Mouse (Mus musculus): ENCODE measurements around the gene Mest. TPM values are rescaled to one million over a fixed set of nuclear protein-coding genes. Genes with fewer than 3 reads are reported as not detected.
A peak's percentile ranks its signal among the peaks of the same experiment; 100 is the strongest.

The Mest gene
- total RNA-seq (2021): 10 to 100 TPM; 12.0 to 15.5 TPM

DNA sequence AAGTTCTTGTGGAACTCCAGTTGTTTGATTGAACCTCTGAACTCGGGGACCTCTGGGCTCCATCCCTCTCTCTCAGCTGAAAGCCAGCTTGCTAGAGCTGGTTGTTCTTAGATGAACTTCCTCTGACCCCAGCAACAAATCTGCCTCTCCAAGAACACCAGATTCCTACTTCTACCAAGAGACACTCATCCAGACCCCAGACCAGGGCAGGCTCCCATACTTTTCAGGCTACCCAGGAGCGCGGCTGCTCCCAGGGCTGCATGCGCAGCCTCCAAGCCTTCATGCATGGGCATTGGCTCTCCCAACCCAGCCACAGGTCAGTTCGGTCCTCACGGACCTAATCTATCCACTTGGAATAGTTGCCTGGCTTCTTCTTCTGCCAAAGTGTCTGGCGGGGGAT is at the start of gene Mest:
Mest (plus strand) TSS at position 217 of the 400 bp plus-strand sequence.
- no peak for DNase-seq
- intact Hi-C loops (cut with DNase I): loop anchor here (5.0 kb wide), 1 partner anchor 176 kb away; no protein-coding TSS in a partner anchor

DNA sequence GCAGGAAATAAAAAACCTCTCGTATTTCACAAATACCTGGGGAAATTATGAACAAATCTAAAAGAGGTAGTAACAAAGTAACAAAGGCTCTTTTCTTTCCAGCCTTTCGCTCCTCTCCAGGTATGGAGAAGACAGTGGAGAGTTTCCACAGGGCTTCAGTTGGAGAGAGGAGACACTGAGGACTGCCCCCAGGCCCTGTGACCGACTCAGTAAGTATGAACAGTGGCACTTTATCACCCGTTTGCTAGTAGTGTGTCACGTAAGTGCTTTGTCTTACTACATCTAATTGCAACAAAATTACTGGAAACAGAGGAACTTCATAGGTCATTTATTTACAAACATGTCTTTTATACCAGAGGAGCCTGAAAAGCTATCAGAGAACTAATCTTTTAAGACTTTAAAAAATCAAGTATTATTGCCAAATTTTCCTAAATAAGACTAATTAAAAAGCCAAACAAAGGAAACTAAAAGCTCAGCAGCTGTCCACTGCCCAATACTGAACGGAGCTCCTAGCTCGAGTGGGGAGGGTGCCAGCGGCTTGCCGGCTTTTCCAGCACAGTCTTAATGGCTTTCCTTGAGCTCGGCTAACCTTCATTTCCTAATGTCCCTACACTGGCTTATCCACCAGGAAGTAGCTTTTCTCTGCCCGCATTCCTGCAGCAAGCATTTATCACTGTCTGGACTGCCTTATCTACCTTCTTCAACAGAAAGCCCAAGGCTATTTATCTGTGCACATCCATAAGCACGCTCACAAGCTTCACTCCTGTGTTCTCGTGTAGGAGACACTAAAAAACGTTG is 49.4 kb upstream of the Mest start:
- intact Hi-C loops (cut with DNase I): no loop called here
- peak in 1 of 2 experiments; percentile 31 for DNase-seq

DNA sequence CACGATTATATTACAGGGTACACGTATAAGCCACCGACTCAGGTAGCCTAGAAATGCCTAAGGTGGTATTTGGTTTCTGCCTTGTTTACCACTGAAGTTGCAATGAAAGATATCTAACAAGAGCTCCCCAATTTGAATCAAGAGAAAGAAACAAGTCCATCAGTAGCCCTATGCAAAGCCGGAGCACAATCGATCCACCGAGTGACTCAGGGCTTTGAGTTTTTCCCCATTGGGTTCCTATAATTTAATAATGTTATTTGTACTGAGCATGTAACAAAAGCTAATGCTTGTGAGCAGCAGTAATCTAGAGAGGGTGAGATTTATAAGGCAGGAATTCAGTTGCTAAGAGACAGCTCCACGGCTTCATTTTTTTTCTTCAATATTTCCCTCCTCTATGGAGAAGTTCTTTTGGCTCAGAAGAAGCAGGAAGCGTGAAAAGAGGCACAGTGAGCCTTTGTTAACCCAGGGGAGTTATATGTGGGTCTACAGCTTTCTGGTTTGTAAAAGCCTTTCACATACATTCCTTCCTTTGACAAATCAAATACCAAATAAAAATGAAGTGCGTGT is 48.5 kb upstream of the Mest start:
- intact Hi-C loops (cut with DNase I): no loop called here
- no peak for DNase-seq

DNA sequence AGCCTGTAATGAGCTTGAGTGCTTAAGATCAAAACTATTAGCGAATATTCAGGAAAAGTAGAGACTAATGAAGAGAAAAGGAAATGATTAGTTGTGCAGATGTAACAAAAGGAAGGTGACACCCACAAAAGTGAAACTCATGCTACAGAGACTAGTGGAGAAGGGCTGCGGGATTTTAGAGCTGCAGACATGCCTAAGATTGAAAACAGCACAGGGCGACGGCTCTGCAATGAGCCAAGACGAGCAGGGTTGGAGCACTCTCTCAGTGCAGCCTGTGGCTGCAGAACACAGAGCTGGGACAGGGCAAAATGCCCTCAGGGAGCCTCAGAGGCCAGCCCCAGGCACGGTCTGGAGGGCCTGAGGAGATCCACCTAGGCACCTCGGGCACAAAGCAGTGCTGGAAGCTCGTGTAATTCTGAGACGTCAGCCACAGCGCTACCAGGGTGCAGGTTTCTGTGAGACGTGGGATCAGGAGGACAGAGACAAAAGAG is 48.0 kb upstream of the Mest start:
- peak; percentile 19 to 23 for DNase-seq
- intact Hi-C loops (cut with DNase I): no loop called here

DNA sequence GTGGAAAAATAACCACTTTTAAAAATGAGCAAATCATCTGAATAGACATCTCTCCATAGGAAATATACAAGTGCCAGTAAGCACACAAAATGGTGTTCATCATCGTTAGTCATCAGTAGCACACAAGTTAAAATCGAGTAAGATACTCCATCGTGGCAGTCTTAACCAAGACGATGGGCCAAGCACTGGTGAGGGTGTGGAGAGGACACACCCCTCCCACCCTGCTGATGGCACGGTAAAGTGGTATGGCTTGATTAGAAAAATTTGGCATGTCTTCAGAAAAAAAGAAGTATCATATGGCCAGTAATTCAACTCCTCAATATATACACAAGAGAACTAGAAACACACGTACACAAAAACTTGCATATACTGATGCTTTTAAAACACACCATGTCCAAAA is 46.8 kb upstream of the Mest start:
- DNase-seq: no peak
- intact Hi-C loops (cut with DNase I): no loop called here

DNA sequence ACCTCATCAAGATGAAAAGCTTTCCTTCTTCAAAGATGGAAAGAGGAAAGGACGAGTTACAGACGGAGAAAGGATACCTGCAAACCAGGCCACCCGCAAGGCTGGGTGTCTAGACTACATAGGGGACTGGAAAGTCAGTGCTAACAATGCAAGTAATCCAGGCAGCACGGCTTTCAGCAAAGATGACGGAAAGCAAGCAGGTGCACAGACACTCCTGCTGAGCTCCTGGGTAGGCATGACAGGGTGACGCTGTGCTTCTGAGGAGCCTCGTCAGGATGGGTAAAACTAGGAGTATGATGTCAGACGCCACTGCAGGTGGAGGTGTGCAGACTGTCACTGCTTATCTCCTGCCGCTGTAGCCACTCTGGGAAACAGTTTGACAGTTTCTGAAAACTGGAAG is 45.8 kb upstream of the Mest start:
- no peak for DNase-seq
- intact Hi-C loops (cut with DNase I): no loop called here

DNA sequence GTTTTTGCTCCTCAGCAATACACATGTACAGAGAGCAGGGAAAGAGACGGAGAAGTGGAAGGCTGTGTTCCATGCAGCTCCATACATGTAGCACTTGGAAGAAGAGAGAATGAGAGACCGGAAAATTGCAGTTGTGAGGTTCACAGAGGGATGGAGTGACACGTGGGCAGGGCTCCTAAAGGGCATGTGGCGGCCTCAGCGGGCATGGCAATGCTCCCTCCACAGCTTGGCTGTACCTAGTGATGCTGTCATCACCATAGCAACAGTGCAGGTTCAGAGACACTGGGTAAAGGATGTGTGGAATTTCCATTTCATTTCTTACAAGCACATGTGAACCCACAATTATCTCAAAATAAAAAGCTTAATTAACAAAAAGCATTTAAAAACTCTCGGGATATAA is 44.9 kb upstream of the Mest start:
- intact Hi-C loops (cut with DNase I): no loop called here
- no peak for DNase-seq

DNA sequence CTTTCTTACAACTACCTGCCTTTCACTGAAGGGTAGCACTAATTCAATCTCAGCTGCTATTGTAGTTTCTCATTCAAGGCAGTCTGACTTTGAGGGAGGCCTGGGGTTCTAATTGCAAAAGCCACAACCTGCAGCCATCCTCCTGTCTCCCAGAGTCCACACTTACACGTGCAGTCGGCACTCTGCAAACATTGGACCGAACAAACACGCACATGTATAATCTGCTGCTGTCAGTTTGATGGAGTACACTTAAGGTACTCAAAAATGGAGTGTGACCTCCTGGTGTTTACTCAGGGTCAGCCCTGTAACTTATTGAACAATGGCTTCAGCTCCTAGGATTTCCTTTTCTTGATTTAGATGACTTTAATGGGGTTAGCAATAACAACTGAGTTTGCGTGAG is 43.8 kb upstream of the Mest start:
- intact Hi-C loops (cut with DNase I): no loop called here
- DNase-seq: no peak

DNA sequence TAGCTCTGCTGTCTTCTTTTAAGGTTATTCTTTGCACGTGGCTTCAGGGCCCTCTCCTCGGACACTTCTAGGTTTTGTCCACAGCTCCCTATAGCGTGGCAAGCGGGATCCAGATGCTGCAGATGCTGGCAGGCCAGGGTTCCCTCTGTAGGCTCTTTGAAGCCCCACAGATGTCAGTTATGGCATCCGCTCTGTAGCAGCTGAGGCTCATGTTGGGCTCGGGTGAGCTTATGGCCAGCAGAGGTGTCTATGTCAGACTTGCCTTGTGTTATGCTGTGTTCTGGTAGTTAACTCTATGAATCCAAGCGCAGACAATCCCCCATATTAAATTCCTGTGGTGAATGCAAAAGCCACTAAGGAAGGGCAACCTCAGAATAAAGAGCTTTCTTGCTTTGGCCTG is 42.9 kb upstream of the Mest start:
- intact Hi-C loops (cut with DNase I): no loop called here
- DNase-seq: no peak

DNA sequence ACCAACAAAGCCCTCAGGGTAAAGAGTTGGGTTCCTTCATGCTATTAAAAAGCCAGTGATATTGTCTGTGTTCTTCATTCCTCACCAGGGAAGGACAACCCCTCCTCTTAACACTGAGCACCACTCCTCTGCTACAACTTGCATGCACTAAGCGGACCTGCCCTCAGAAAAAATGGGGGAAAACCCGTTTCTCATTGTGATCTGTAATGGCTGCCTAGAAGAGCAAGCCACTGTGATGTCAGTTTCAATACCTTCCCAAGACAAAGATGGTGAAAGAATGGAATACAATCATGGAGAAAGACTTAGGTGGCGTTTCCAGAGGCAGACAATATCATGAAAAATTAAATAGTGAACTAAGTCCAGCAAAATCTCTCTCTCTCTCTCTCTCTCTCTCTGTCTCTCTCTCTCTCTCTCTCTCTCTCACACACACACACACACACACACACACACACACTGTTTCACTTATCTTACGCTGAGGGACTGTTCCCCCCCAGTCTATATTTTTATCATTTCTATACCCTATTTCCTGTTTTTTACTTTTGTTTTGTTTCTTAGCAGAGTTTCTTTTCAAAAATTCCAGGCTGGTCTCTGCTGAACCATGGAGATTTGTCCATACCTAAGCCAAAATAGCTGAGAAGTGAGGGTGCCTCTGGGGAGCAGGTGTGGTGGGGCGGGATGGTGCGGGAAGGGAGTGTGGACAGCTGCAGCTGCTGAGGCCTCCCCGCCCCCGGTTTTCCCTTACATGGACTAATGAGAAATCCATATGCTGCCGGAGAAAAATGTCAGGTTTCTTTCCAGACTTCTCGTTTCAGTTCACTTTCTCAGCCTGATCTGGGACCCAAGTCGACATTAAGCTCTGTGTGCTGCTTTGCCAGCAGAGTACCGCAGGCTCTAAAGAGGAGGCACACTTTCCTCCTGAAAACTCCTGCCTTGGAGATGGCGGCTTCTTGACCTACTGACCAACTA is 41.1 kb upstream of the Mest start:
- intact Hi-C loops (cut with DNase I): no loop called here
- DNase-seq: peak; percentile 28 to 40

DNA sequence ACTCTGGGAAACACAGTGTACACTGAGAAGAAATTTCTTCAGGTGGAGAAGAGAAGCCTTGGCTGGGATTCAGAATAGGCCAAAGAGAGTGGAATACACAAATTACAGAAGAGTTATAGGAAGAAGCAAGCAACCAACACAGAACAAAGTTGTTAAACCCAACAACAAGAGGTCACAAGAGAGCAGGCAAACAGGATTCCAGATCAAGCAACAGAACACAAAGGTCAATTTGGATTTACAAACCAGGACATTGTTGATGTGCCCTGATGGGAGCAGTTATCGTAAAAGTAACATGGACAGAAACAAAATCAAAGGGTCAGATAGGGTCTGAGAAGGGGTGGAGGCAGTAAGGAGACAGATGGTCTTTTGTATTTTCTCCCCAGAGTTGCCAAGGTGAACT is 38.8 kb upstream of the Mest start:
- no peak for DNase-seq
- intact Hi-C loops (cut with DNase I): no loop called here

DNA sequence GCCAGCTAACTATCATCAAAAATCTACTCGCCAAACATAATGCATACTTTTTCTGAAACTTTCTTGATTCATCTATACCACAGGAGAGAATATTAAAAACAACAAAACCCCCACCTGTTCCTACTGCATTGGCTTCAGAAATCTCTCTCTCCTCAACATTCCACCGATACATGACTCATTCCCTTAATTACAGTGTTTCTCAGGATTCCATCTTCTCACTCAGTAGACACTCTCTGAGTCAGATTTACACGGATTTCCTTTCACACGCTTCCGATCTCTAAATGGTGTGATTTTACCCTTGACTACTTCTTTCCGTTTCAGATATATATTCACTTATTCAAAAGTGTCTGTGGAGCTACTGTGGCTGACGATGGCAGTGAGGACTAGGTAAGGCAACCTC is 36.1 kb upstream of the Mest start:
- no peak for DNase-seq
- intact Hi-C loops (cut with DNase I): no loop called here

DNA sequence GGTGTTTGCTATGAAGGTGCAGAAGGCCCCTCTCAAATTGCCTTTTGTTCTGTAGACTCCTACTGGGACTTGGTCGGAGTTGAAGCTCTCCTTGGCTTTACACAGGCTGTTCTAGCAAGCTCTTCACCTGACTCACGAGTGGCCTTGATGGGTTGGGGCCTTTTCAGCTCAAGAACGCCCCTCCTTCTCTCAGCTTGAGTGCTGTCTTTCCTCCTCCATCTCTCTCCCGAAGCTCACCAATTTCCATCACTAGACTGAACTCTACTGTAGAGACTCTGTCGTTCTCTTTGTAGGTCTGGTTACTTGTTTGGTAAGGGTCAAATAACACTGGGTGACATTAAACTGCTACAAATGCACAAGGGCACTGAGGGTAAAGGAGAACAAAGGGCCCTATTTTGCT is 30.5 kb upstream of the Mest start:
- intact Hi-C loops (cut with DNase I): loop anchor here (5.0 kb wide), 1 partner anchor 204 kb away; the partner anchor contains the start of gene Copg2
- DNase-seq: no peak

DNA sequence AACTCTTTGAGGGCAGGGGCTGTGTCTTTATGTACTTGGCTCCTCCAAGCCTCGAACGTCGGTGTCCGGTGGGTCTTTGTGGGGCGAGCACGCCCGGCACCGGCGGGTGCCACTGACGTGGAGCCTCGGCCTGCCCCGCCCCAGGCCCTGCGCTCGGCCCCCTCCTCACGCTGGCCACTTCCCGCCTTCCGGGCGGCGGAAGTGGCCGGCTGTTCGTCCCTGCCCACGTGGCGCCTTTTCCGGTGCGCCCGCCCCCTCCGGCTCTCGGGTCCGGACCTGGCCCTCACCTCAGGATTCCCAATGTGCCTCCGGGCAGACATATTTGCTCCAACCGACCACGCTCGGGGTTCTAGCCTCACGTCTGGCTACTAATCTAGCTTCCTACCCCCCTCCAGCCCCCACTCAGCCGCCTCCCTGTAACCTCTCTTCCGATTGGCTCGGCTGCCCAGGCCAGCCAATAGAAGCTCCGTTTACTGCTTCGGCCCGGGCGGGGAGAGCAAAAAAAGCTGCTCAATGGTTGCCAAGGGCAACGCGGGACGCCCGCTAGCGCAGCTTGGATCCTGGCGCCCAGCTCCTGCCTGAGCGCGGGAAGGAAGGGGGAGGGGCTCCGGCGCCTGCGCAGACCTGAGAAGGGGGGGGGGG is 29.9 kb upstream of the Mest start, which contains the start of gene Cep41:
Cep41 (minus strand) TSS at position 400 of the 642 bp plus-strand sequence.
- intact Hi-C loops (cut with DNase I): loop anchor here (5.0 kb wide), 1 partner anchor 204 kb away; the partner anchor contains the start of gene Copg2
- DNase-seq: peak; percentile 98 to 99

DNA sequence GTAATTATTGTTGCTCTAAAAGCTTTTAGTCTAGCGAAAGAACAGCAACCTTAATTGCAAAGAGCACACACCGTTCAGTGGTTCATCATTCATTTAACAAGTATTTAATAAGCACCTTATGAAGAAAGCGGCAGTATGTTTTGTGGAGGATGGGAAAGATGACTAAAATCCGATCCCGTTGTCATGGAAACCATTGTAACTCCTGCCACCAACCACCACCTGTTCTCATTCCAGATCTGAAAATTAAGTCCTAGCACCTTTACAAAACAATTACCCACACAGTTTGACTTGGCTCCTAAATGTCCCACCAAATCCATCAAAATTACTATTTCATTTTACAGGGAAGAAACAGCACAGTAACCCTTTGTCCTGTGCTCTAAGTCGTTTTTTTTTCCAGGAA is 29.1 kb upstream of the Mest start:
- intact Hi-C loops (cut with DNase I): loop anchor here (5.0 kb wide), 1 partner anchor 203 kb away; the partner anchor contains the start of gene Copg2
- DNase-seq: no peak

DNA sequence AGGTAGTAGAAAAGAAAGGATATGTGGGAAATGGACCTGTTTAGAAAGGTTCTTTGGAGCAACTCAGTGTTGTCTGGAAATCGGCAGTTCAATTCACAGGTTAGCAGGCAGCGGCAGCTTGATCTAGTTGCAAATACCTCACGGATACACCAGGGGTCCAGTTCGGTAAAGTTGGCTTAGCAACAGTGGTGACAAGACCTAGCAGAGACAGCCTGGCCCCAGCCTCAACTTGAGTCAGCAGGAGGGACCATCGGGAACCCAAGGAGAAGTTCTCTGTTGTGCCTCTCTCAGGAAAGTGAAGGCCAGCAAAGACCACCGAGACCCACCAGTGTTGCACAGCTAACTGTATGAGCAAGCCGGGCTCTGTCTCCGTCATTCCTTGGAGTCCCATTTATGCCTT is 28.2 kb upstream of the Mest start:
- no peak for DNase-seq
- intact Hi-C loops (cut with DNase I): no loop called here

DNA sequence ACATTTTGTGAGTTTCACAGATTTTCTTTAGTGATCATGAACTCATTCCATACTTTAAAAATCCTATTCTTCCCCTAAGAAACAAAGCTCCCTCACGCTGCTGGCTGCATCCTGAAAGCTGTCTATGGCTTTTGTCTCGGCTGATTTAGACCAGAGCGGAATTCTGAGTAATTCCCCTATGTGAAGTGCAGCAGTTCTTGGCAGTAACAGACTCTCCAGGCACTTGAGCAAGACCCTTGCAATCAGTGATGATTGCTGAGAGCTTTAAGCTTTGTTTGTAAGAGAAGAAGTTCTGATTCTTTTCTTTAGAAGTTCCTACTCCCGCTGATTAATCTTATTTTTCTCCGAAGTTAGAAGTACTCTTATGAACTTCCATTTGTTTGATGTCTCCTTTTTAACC is 25.9 kb upstream of the Mest start:
- intact Hi-C loops (cut with DNase I): no loop called here
- DNase-seq: no peak

DNA sequence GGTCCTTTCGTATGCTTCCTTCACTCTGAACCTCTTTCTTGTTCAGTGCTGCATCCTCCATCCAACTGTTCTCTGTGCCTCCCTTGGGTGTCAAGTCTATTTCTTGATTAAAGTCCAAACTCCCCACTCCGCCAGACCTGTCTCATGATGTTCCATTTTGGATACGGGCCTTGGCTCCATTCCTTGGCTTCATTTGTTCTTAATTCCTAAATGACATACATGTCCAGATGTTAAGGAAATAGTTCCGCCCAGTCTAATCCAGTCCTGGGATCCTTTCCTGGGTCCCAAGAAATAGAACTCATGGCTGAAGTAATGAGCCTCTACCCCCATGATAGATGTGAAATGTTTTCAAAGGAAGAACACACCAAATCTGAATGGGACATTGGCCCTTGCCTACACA is 25.3 kb upstream of the Mest start:
- intact Hi-C loops (cut with DNase I): no loop called here
- DNase-seq: no peak

DNA sequence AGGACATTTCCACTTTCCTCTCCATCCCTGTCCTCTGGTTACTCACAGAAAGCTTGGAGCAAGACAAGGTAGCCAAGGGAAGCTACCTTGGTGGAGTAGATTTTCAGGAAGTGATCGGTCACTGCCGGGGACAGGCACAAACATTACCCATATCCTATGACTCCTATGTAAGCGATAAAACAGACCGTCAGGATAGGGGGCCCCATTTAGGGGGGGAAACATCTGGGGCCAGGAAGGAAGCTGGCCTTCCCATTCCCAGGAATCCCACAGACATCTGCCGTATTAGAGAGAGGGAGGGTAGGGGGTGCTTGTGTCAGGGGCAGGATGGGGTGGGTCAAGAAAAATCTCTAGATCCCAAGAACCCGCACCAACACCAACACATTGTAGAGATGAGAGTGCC is 23.2 kb upstream of the Mest start:
- no peak for DNase-seq
- intact Hi-C loops (cut with DNase I): no loop called here

DNA sequence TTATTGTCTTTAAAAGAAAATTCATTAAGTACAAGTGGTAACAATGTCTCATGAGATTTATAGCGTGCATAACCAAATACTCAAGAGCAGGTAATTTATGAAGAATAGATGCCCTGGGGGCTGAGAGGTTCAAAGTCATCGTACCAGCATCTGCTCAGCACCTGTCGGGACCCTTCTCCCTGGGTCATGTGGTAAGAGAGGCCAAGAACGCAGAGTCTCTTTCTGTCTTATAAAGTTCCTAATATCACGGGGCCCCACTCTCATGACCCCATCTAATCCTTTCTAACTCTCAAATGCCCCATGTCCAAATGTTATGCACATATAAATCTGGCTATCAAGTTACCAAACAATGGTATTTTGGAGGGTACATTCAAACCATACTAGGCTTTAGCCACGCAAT is 20.5 kb upstream of the Mest start:
- intact Hi-C loops (cut with DNase I): no loop called here

More for the DNA sequence above, 20.5 kb upstream of the Mest start:
- DNase-seq: no peak

Measured in heart, postnatal 36 days (tissue).